27 mouse cellular contexts compared by ENCODE assay signal in genomic region chr12:73886973-73887372, GRCm38 (mm10). TPM values are rescaled to one million over a fixed set of nuclear protein-coding genes. Genes with fewer than 3 reads are reported as not detected.
DNase-seq lines count a peak whose midpoint lies in the region; ATAC-seq and TF ChIP-seq lines count a peak whose summit lies in the region.
"Had no signal": no experiment of that assay in that cellular context is flagged by ENCODE, and none has a peak within 500 bp of the region (broad histone marks: within the 10 kb centered on the region; RNA-seq: fewer than 3 reads in every experiment).

No protein-coding gene starts in this region.

- peaks cover 8% of the 10 kb centered on the region for H3K4me1 ChIP-seq in liver, embryonic 12.5 days
- peaks cover 2 to 12% of the 10 kb centered on the region in 2 experiments; a peak in 3 of 4 replicates for H3K4me1 ChIP-seq in MEL (ENCODE audit: control insufficient read depth in 1 of 2, insufficient read depth in 2 of 2, low read length in 2 of 2)
- H3K4me1 ChIP-seq: forebrain, embryonic 10.5 days; forebrain, embryonic 12.5 days had no signal

- ATAC-seq in liver, embryonic 12.5 days = no peak
- ATAC-seq: forebrain, embryonic 14.5 days; forebrain, embryonic 16.5 days had no signal

- no peak overlapping the region for H3K4me3 ChIP-seq in liver, embryonic 12.5 days
- H3K4me3 ChIP-seq in MEL (ENCODE audit: control insufficient read depth in 1 of 2, insufficient read depth in 1 of 2, low read depth in 2 of 2, low read length in 2 of 2) = no peak overlapping the region
- H3K4me3 ChIP-seq: embryonic facial prominence, embryonic 13.5 days; embryonic facial prominence, embryonic 15.5 days; erythroblast, embryonic 14.5 days; forebrain, embryonic 10.5 days; forebrain, embryonic 12.5 days had no signal

- TF ChIP-seq CTCF in MEL (IDR thresholded peaks at IDR 0.05 in 2 of 3, conservative IDR thresholded peaks at IDR 0.05 in 1 of 3; ENCODE audit: control insufficient read depth in 1 of 3, insufficient read depth in 1 of 3, low read depth in 2 of 3, low read length in 3 of 3, poor library complexity in 1 of 3, severe bottlenecking in 1 of 3) = no peak

- TF ChIP-seq EP300 in MEL (IDR thresholded peaks at IDR 0.05; ENCODE audit: low read depth in 1 of 2, low read length in 2 of 2) = peak in 1 of 2 experiments; percentile 61; a peak in 2 of 4 replicates

- no peak overlapping the region for H3K4me2 ChIP-seq in liver, embryonic 12.5 days
- H3K4me2 ChIP-seq: embryonic facial prominence, embryonic 13.5 days; embryonic facial prominence, embryonic 15.5 days; forebrain, embryonic 12.5 days had no signal

- H3K27ac ChIP-seq in liver, embryonic 12.5 days = no peak overlapping the region
- no peak overlapping the region for H3K27ac ChIP-seq in MEL (ENCODE audit: control insufficient read depth, low read depth, low read length)
- H3K27ac ChIP-seq: embryonic facial prominence, embryonic 13.5 days; embryonic facial prominence, embryonic 15.5 days; forebrain, embryonic 10.5 days; forebrain, embryonic 12.5 days had no signal

- no peak for TF ChIP-seq POLR2A in MEL (IDR thresholded peaks at IDR 0.05; ENCODE audit: control insufficient read depth in 1 of 2, insufficient read depth in 1 of 2, low read depth in 1 of 2, low read length in 2 of 2, poor library complexity in 1 of 2)

- no peaks in the 10 kb centered on the region for H3K79me2 ChIP-seq in MEL (ENCODE audit: control insufficient read depth, insufficient read depth, low read length, poor library complexity)

- WGBS in liver, embryonic 12.5 days (ENCODE audit: insufficient replicate concordance) = 29% methylated on average over 9 of the region's 9 CpGs

- H3K27me3 ChIP-seq in liver, embryonic 12.5 days (replicated peaks) = no peaks in the 10 kb centered on the region
- H3K27me3 ChIP-seq in MEL (ENCODE audit: control insufficient read depth in 1 of 2, insufficient read depth in 2 of 2, low read length in 2 of 2) = no peaks in the 10 kb centered on the region; a peak in 1 of 4 replicates
- H3K27me3 ChIP-seq: CH12.LX; embryonic facial prominence, embryonic 13.5 days; embryonic facial prominence, embryonic 15.5 days had no signal

- H3K9ac ChIP-seq in liver, embryonic 12.5 days = no peak overlapping the region
- no peak overlapping the region for H3K9ac ChIP-seq in MEL (ENCODE audit: control insufficient read depth, low read depth, low read length, poor library complexity, severe bottlenecking)
- H3K9ac ChIP-seq: embryonic facial prominence, embryonic 13.5 days; embryonic facial prominence, embryonic 15.5 days; forebrain, embryonic 12.5 days had no signal

- no peak for TF ChIP-seq RAD21 in MEL (IDR thresholded peaks at IDR 0.05; ENCODE audit: low read depth, low read length)

- no peaks in the 10 kb centered on the region for H3K9me3 ChIP-seq in liver, embryonic 12.5 days (replicated peaks)
- H3K9me3 ChIP-seq in MEL (replicated peaks; ENCODE audit: insufficient read depth, low read length) = no peaks in the 10 kb centered on the region
- H3K9me3 ChIP-seq: embryonic facial prominence, embryonic 13.5 days; embryonic facial prominence, embryonic 15.5 days; forebrain, embryonic 10.5 days; forebrain, embryonic 12.5 days; G1E had no signal

- peak; percentile 41 for DNase-seq in heart, adult 11 months
- DNase-seq in heart, adult 8-10 months (ENCODE audit: low spot score) = no peak
- DNase-seq in liver = peak; percentile 20
- peak; percentile 20 for DNase-seq in MEL (ENCODE audit: low read depth, low spot score)
- DNase-seq: adrenal gland, adult 2 months; adrenal gland, postnatal 10 days; adrenal gland, postnatal 25 days; B cell, adult 2 months; cerebellum, adult 11 months; cerebellum, adult 18-20 months; cerebellum, adult 8-10 months; cerebellum, adult 9-11 months; cerebellum, postnatal 14 days; cerebellum, postnatal 36 days; embryo, embryonic 11 days had no signal

- H3K36me3 ChIP-seq in liver, embryonic 12.5 days = no peaks in the 10 kb centered on the region
- H3K36me3 ChIP-seq in MEL (ENCODE audit: control insufficient read depth in 1 of 2, insufficient read depth in 2 of 2, low read length in 2 of 2) = peaks cover 0 to 9% of the 10 kb centered on the region in 2 experiments; a peak in 2 of 4 replicates
- H3K36me3 ChIP-seq: embryonic facial prominence, embryonic 13.5 days; embryonic facial prominence, embryonic 15.5 days; forebrain, embryonic 10.5 days; forebrain, embryonic 12.5 days; G1E had no signal

TF ChIP-seq in MEL, 35 proteins besides CTCF, POLR2A, EP300 and RAD21:
- TF ChIP-seq UBTF (IDR thresholded peaks at IDR 0.05; ENCODE audit: borderline replicate concordance, insufficient read depth, low read depth, low read length) (no peak), TCF12 (IDR thresholded peaks at IDR 0.05; ENCODE audit: low read depth, low read length) (peak; percentile 31; the same call in 1 of the 2 replicates), RCOR1 (IDR thresholded peaks at IDR 0.05; ENCODE audit: low read depth, low read length) (peak; percentile 32; the same call in 1 of the 2 replicates), GATA1 (IDR thresholded peaks at IDR 0.05; ENCODE audit: low read depth, low read length) (peak; percentile 46)

RNA-seq across cellular contexts. Expression of gene Hif1a, which starts 14.2 kb away (rescaled TPM):
- total RNA-seq in heart, adult 8-10 months (2022) = 10 to 100 TPM; 39.3 to 48.6 (median 43.8) TPM
- 33.3 and 34.1 TPM in 2 replicates for polyA plus RNA-seq in liver, embryonic 12.5 days (2016; fragmentation: Nextera tagmentation; extraction: Ambion mirVana)
- total RNA-seq in MEL (2012; rRNA removed) = 22.7 and 23.2 TPM in 2 replicates
- polyA plus RNA-seq in MEL (2012; ENCODE audit: insufficient read depth in 1 of 2, insufficient read length in 2 of 2, low read depth in 1 of 2, low replicate concordance in 2 of 2, missing spikeins in 1 of 2) = 10 to 100 TPM in 1 of 2 experiments, not detected in 1; 23.3 TPM

RNA-seq across cellular contexts. Expression of gene Gm49321, which starts 50.5 kb away (rescaled TPM):
- total RNA-seq in heart, adult 8-10 months (2022) = 10 to 100 TPM in 1 of 4 experiments, 1 to 10 TPM in 3; 5.1 to 10.5 (median 6.7) TPM
- 4.6 and 6.9 TPM in 2 replicates for polyA plus RNA-seq in liver, embryonic 12.5 days (2016; fragmentation: Nextera tagmentation; extraction: Ambion mirVana)
- total RNA-seq in MEL (2012; rRNA removed) = not detected in 2 replicates
- 1 to 10 TPM in 1 of 2 experiments, not detected in 1; 5.3 TPM for polyA plus RNA-seq in MEL (2012; ENCODE audit: insufficient read depth in 1 of 2, insufficient read length in 2 of 2, low read depth in 1 of 2, low replicate concordance in 2 of 2, missing spikeins in 1 of 2)
- total RNA-seq: CH12.LX; common myeloid progenitor, adult 5-6 weeks had no signal
- polyA plus RNA-seq: adrenal gland, adult 2 months; brain, embryonic 14.5 days; erythroblast, embryonic 14.5 days; G1E had no signal
